In the genomic region with DNA sequence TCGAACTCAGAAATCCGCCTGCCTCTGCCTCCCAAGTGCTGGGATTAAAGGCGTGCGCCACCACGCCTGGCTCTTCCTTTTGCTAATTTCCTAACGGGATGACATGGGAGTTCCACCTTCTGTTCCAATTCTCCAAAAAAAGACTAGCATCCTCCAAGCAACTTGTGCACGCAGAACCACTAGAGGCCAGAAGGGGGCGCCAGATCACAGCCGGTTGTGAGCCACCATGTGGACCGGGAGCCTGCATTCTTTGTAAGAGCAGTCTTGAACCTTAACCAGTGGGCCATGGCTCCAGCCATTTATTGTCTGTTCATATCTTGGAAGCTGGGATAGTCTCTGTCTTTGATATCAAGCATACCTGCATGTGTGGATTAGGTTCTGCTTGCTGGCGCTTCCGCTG, we compare ENCODE assay signal across 8 mouse cellular contexts. TPM values are rescaled to one million over a fixed set of nuclear protein-coding genes. Genes with fewer than 3 reads are reported as not detected.
DNase-seq lines count a peak whose midpoint lies in the region; ATAC-seq and TF ChIP-seq lines count a peak whose summit lies in the region.

No protein-coding gene starts in this region.

- H3K9ac ChIP-seq in forebrain, postnatal 0 days, result no peak overlapping the region
- no peak overlapping the region for H3K9ac ChIP-seq in forebrain, embryonic 16.5 days (replicated peaks; ENCODE audit: low read depth, low read length)
- no peak overlapping the region for H3K9ac ChIP-seq in heart, postnatal 0 days (replicated peaks; ENCODE audit: low read depth, low read length)

- TF ChIP-seq EP300 in heart, postnatal 0 days (IDR thresholded peaks at IDR 0.05; ENCODE audit: low read depth), result no peak

- H3K36me3 ChIP-seq in forebrain, postnatal 0 days (ENCODE audit: insufficient read depth), result no peaks in the 10 kb centered on the region
- no peaks in the 10 kb centered on the region for H3K36me3 ChIP-seq in forebrain, embryonic 16.5 days (ENCODE audit: control insufficient read depth, insufficient read depth)
- H3K36me3 ChIP-seq in heart, postnatal 0 days (replicated peaks; ENCODE audit: control insufficient read depth, insufficient read depth, low read length), result no peaks in the 10 kb centered on the region

- 0 out of 2 replicates have a peak, but pooled peaks cover 3% of the 10 kb centered on the region for H3K4me1 ChIP-seq in forebrain, postnatal 0 days (ENCODE audit: insufficient read depth)
- peaks cover 22% of the 10 kb centered on the region for H3K4me1 ChIP-seq in forebrain, embryonic 16.5 days (replicated peaks; ENCODE audit: control insufficient read depth, insufficient read depth, low read length)
- H3K4me1 ChIP-seq in heart, postnatal 0 days (ENCODE audit: control insufficient read depth, insufficient read depth), result peaks cover 16% of the 10 kb centered on the region

- no peak overlapping the region for H3K27ac ChIP-seq in forebrain, postnatal 0 days (ENCODE audit: low read depth, low read length)
- no peak overlapping the region for H3K27ac ChIP-seq in forebrain, embryonic 16.5 days (ENCODE audit: low read length)
- no peak overlapping the region for H3K27ac ChIP-seq in heart, postnatal 0 days (ENCODE audit: low read depth)

- H3K9me3 ChIP-seq in forebrain, postnatal 0 days (ENCODE audit: low read length), result no peaks in the 10 kb centered on the region
- no peaks in the 10 kb centered on the region for H3K9me3 ChIP-seq in forebrain, embryonic 16.5 days (ENCODE audit: control insufficient read depth, low read length)
- H3K9me3 ChIP-seq in heart, postnatal 0 days (replicated peaks; ENCODE audit: control insufficient read depth, low read length), result no peaks in the 10 kb centered on the region

- WGBS in forebrain, postnatal 0 days, result 22% methylated on average over 12 of the region's 12 CpGs
- WGBS in forebrain, embryonic 16.5 days, result 22% methylated on average over 12 of the region's 12 CpGs
- WGBS in heart, postnatal 0 days, result 21% methylated on average over 12 of the region's 12 CpGs

- TF ChIP-seq CTCF in forebrain, postnatal 0 days (IDR thresholded peaks at IDR 0.05; ENCODE audit: low read depth), result peak; percentile 83
- peak; percentile 82 for TF ChIP-seq CTCF in heart, postnatal 0 days (IDR thresholded peaks at IDR 0.05; ENCODE audit: low read depth)

- peak; percentile 86 for DNase-seq in forebrain, postnatal 0 days
- DNase-seq in T-cell, adult 2 months (ENCODE audit: low spot score), result peak; percentile 45
- DNase-seq in cerebellum, postnatal 36 days, result peak; percentile 89 to 94
- peak; percentile 52 for DNase-seq in heart, postnatal 0 days (ENCODE audit: low spot score)
- peak; percentile 78 to 88 for DNase-seq in layer of hippocampus, adult 8-10 months (ENCODE audit: low spot score in 2 of 2)
- peak; percentile 77 for DNase-seq in lung, postnatal 25 days (ENCODE audit: low spot score)
- DNase-seq in spleen, postnatal 4 days (ENCODE audit: low spot score in 2 of 2), result peak; percentile 68 to 90

- ATAC-seq in forebrain, postnatal 0 days, result peak; percentile 42; the same call in 1 of the 2 replicates
- ATAC-seq in forebrain, embryonic 16.5 days, result no peak
- ATAC-seq in heart, postnatal 0 days (ENCODE audit: insufficient read depth, low read depth), result 0 out of 2 replicates have a peak, but pooled peaks have one; percentile 18

- H3K4me2 ChIP-seq in forebrain, postnatal 0 days (ENCODE audit: low read depth), result no peak overlapping the region
- no peak overlapping the region for H3K4me2 ChIP-seq in forebrain, embryonic 16.5 days (ENCODE audit: low read length)
- no peak overlapping the region for H3K4me2 ChIP-seq in heart, postnatal 0 days (ENCODE audit: low read depth, low read length)

- H3K4me3 ChIP-seq in forebrain, postnatal 0 days (ENCODE audit: low read depth, low read length), result no peak overlapping the region
- no peak overlapping the region for H3K4me3 ChIP-seq in forebrain, embryonic 16.5 days (replicated peaks; ENCODE audit: low read length)
- H3K4me3 ChIP-seq in heart, postnatal 0 days (ENCODE audit: low read depth, low read length), result no peak overlapping the region

- H3K27me3 ChIP-seq in forebrain, postnatal 0 days (ENCODE audit: insufficient read depth, low read length), result peaks cover 61% of the 10 kb centered on the region
- peaks cover 77% of the 10 kb centered on the region for H3K27me3 ChIP-seq in forebrain, embryonic 16.5 days (replicated peaks; ENCODE audit: control insufficient read depth, insufficient read depth, low read length)
- peaks cover 80% of the 10 kb centered on the region for H3K27me3 ChIP-seq in heart, postnatal 0 days (ENCODE audit: control insufficient read depth, insufficient read depth, low read length)

RNA-seq across cellular contexts. Expression of a gene that starts 1.5 kb away (rescaled TPM):
- total RNA-seq in forebrain, postnatal 0 days (2014; rRNA removed), result 22.7 and 24.7 TPM in 2 replicates
- polyA plus RNA-seq in forebrain, postnatal 0 days (2015; fragmentation: Nextera tagmentation; extraction: Ambion mirVana), result 50.8 and 59.9 TPM in 2 replicates
- 6.8 and 8.2 TPM in 2 replicates for polyA plus RNA-seq in forebrain, embryonic 16.5 days (2015; fragmentation: Nextera tagmentation; extraction: Ambion mirVana)
- 7.5 TPM in 1 of 2 replicates, not detected in the other for total RNA-seq in heart, postnatal 0 days (2014; rRNA removed; ENCODE audit: low replicate concordance)
- 0.78 and 0.90 TPM in 2 replicates for polyA plus RNA-seq in heart, postnatal 0 days (2015; fragmentation: Nextera tagmentation; extraction: Ambion mirVana)
- 1 to 10 TPM; 4.4 to 8.6 (median 6.9) TPM for total RNA-seq in layer of hippocampus, adult 8-10 months (2022)
